Mouse (Mus musculus) brown adipose tissue, adult 24 weeks (tissue): ENCODE measurements around the gene Hspbap1. TPM values are rescaled to one million over a fixed set of nuclear protein-coding genes. Genes with fewer than 3 reads are reported as not detected.

Experiments
- H3K27ac ChIP-seq: fragments of 200-500 bp; replicated peaks from 2 replicates; pipeline ENCODE4 v1.5.1; 2012; ENCODE audit warnings: low read depth, mild to moderate bottlenecking, low read length
- H3K4me1 ChIP-seq: fragments of 200-500 bp; 2 replicates; pipeline ENCODE4 v1.6.1; 2012; ENCODE audit warnings: low read length, mixed read lengths; ENCODE audit not compliant: control insufficient read depth, insufficient read depth, insufficient read length
- H3K4me3 ChIP-seq: fragments of 200-500 bp; 2 replicates; pipeline ENCODE4 v1.5.1; 2012; ENCODE audit warnings: low read depth, mild to moderate bottlenecking, low read length, moderate library complexity; ENCODE audit not compliant: insufficient read depth
- polyA plus RNA-seq: library from polyadenylated mRNA; stranded (reverse); fragments of >200 nt; gene quantifications from 2 replicates; pipeline ENCODE4 v1.2.4, GENCODE M21; 2012; ENCODE audit not compliant: missing spikeins, insufficient read depth, insufficient read length

The Hspbap1 gene
- polyA plus RNA-seq, 1 experiment: 1.5 TPM

DNA sequence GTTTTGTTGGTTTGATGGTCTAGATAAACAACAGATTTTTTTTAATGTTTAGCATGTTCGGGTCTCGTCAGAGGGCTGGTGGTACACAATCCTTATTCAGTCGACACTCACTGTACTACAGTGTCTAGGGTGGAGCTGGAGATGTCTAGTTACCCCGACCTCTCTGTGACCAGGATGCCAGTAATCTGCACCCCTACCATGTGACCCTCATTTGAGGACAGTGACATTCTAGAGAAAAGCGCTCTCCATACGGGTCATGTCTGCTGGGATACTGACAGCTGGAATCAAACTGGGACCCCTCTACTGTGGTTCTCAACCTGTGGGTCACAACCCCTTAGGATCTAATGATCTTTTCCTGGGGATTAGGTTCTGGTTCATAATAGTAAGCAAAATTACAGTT is 99.5 kb downstream of the Hspbap1 start:
- Histone ChIP-seq H3K27ac (peak overlapping the region; percentile 90), H3K4me3 (peak overlapping the region; percentile 97), H3K4me1 (0 out of 2 replicates have a peak, but pooled peaks cover 3% of the 10 kb centered on the region)

DNA sequence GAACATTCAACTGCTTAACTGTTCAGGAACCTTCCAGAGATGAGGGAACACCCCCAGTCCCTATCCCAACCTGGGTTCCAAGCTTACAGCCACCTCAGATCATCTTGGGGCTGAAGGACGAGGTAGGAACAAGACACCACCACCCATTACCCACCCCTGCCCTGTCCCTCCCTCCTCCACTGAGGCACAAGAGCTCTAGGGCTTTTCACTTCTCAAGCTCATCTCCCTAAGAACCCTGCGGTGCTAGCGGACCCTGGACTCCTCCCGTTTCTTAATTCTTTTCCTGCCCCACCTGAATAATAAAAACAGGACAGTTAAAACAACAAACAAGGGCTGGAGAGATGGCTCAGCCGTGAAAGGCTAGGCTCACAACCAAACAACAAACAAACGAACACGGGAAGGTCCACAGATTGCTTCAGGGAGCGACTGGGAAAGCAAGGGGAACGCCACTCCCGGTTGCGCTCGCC is 100.4 kb downstream of the Hspbap1 start:
- Histone ChIP-seq H3K4me3 (peak overlapping the region; percentile 97), H3K4me1 (0 out of 2 replicates have a peak, but pooled peaks cover 3% of the 10 kb centered on the region), H3K27ac (peak overlapping the region; percentile 98)

DNA sequence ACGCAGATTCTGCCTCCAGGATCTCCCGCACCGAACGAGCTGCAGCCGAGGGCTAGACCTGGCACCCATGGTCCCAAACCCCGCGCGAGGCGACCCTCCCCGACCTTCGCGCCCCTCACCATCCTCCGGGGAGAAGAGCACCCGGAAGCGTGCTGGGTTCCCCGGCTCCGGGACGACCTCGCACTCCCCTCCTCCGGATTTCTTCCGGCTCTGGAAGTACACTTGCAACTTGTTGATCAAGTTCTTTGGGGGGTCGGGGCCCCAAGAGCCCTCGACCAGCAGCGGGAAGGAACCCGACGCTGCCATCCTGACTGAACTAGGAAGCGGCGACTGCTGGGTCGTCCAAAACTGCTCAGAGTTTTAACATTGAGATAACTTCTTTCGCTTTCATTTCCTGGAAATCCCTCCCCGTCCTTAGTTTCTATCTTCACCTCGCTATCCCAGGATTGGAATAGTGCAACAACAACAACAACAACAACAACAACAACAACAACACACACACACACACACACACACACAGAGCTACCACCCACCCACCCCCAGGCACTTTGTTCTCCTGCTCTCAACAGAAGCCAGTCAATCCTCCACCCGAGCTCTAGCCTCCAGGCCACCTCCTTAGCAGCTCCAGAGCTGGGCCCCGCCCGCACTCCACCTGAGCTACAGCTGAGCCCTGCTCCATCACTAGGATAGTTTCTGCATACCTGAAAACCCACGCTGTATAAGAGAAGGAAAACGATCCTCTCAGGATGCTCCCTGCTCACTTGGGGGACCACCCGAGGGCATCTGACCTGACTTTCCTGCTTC is 101.1 kb downstream of the Hspbap1 start, which contains the start of gene Parp14:
Gene Parp14, minus strand, starts transcription at position 497 of the 804 bp plus-strand sequence.
- peak within 1 kb of the TSS; percentile 97 for H3K4me3 ChIP-seq
- H3K27ac ChIP-seq: peak within 1 kb of the TSS; percentile 98
- 0 out of 2 replicates have a peak, but pooled peaks cover 3% of the 10 kb centered on the region for H3K4me1 ChIP-seq

DNA sequence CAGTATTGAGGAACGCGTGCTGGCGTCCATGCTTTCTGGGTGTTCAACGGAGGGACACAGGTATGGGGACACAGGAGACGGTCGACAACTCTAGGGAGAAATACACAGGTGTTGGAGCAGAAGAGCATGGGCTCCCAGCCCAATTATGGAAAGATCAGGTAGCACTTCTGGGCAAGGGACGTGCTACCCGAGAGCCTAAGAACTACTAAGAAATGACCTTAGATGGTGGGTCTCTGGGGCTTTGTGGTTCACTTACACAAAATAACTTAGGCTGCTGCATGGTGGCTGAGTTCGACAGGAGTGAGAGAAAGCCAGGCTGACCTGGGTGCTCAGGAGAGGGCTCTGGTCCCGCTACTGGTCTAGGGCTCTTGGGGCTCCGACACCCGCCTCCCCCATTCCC is 101.7 kb downstream of the Hspbap1 start:
- Histone ChIP-seq H3K4me3 (peak overlapping the region; percentile 97), H3K4me1 (0 out of 2 replicates have a peak, but pooled peaks cover under 1% of the 10 kb centered on the region), H3K27ac (peak overlapping the region; percentile 98)

DNA sequence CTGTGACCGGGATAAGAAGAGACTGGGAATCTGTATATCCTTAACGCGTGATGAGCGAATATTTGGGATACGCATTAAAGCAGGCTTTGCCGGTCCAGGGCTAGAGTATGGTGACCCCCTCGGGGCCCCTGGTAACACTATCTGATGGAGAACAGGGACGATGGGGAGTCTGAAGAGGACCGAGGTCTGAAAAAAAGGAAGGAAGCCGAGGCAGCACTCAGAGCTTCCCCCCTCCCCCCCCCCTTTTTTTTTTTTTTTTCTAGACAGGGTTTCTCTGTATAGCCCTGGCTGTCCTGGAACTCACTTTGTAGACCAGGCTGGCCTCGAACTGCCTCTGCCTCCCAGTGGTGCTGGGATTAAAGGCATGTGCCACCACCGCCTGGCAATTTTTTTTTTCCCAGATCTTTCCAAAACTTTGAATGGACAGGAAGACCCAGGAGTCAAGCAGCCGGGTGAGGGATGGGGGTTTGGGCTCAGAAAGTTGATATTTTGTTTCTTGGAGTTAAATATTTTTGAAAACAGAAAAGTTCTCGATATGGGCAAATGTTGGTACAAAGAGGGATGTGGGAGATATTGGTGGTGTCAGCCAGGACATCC is 102.3 kb downstream of the Hspbap1 start:
- Histone ChIP-seq H3K4me3 (peak overlapping the region; percentile 97), H3K27ac (peak overlapping the region; percentile 98), H3K4me1 (no peaks in the 10 kb centered on the region)

DNA sequence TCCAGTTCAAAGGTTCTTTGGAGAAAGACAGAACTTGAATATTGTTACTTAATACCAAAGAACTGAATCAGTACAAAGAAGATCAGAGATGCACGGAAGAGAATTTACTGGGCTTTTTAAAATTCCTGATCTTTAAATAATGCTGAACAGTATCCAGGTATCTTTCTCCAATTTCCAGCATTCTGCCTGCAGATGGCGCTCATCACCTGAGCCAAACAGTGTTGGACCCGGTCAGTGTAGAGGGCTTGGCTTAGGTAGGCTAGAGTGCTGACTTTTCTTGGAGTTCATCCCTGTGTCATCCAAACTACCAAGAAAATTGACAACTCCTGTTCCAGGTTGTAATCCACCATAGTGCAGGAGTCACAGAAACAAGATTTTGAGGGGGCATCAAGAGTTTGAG is 104.2 kb downstream of the Hspbap1 start:
- Histone ChIP-seq H3K27ac (no peak overlapping the region), H3K4me3 (no peak overlapping the region), H3K4me1 (no peaks in the 10 kb centered on the region)

Other genes starting within 250 kb of the Hspbap1 start
- not detected in 2 replicates for gene Sema5b, start 229.2 kb upstream of the Hspbap1 start, polyA plus RNA-seq
- 12.8 and 15.6 TPM in 2 replicates for gene Dirc2, start 1.0 kb upstream of the Hspbap1 start, polyA plus RNA-seq
- 4.6 and 5.4 TPM in 2 replicates for gene Parp14, start 101.2 kb downstream of the Hspbap1 start, polyA plus RNA-seq
- 11.6 and 15.7 TPM in 2 replicates for gene Parp9, start 168.1 kb downstream of the Hspbap1 start, polyA plus RNA-seq
- gene Dtx3l, start 168.8 kb downstream of the Hspbap1 start, polyA plus RNA-seq: 6.1 and 6.3 TPM in 2 replicates
- gene Kpna1, start 208.4 kb downstream of the Hspbap1 start, polyA plus RNA-seq: 20.4 and 28.2 TPM in 2 replicates